Mouse (Mus musculus) left cerebral cortex, adult 8-10 months (tissue): ENCODE data around the gene Etv1. TPM values are rescaled to one million over a fixed set of nuclear protein-coding genes. Genes with fewer than 3 reads are reported as not detected.
"Not testable (repeated sequence)": the region's sequence is repeated elsewhere in the genome, so short reads cannot be mapped to it uniquely, and the experiment has no call there.

Source experiments
- DNase-seq, 2 experiments: peaks; one replicate each; pipeline ENCODE4 v3.0.0; 2022; ENCODE audit warnings: low spot score in 2 of 2
- total RNA-seq, 4 experiments: library from RNA; stranded (reverse); gene quantifications; 2 replicates each; pipeline ENCODE4 v1.2.4; 2022

Gene Etv1
- total RNA-seq, 4 experiments from 2014 or later: 56.8 to 70.4 (median 63.9) TPM

- DNase-seq: no peak
Measured at GRCm38 (mm10) chr12:38816235-38816634, 37.1 kb downstream of the Etv1 start.

- DNase-seq: no peak
Measured at GRCm38 (mm10) chr12:38818320-38818719, 39.1 kb downstream of the Etv1 start.

- no peak for DNase-seq
Measured at GRCm38 (mm10) chr12:38820642-38821041, 41.5 kb downstream of the Etv1 start.

GRCm38 (mm10) chr12:38824405-38824804 lies 45.2 kb downstream of the Etv1 start:
- DNase-seq: no peak

- no peak for DNase-seq
Measured at GRCm38 (mm10) chr12:38832981-38833380, 53.8 kb downstream of the Etv1 start.

- no peak for DNase-seq
Measured at GRCm38 (mm10) chr12:38834581-38834980, 55.4 kb downstream of the Etv1 start.

GRCm38 (mm10) chr12:38834986-38835385 lies 55.8 kb downstream of the Etv1 start:
- DNase-seq: not testable (repeated sequence)

- no peak for DNase-seq
Measured at GRCm38 (mm10) chr12:38843801-38844295, 64.7 kb downstream of the Etv1 start.

GRCm38 (mm10) chr12:38847500-38848261 lies 68.5 kb downstream of the Etv1 start:
- no peak for DNase-seq

GRCm38 (mm10) chr12:38849994-38850393 lies 70.8 kb downstream of the Etv1 start:
- no peak for DNase-seq

GRCm38 (mm10) chr12:38854274-38854673 lies 75.1 kb downstream of the Etv1 start:
- no peak for DNase-seq

GRCm38 (mm10) chr12:38854751-38855150 lies 75.6 kb downstream of the Etv1 start:
- no peak for DNase-seq

- no peak for DNase-seq
Measured at GRCm38 (mm10) chr12:38859675-38860074, 80.5 kb downstream of the Etv1 start.

GRCm38 (mm10) chr12:38860168-38861115 lies 81.3 kb downstream of the Etv1 start:
- no peak for DNase-seq

GRCm38 (mm10) chr12:38863395-38863794 lies 84.2 kb downstream of the Etv1 start:
- no peak for DNase-seq

GRCm38 (mm10) chr12:38863982-38864828 lies 85.0 kb downstream of the Etv1 start:
- DNase-seq: no peak

GRCm38 (mm10) chr12:38874470-38874995 lies 95.4 kb downstream of the Etv1 start:
- DNase-seq: no peak

GRCm38 (mm10) chr12:38904516-38904915 lies 125.3 kb downstream of the Etv1 start:
- DNase-seq: no peak

GRCm38 (mm10) chr12:38906314-38906713 lies 127.1 kb downstream of the Etv1 start:
- DNase-seq: no peak

GRCm38 (mm10) chr12:38906812-38907211 lies 127.6 kb downstream of the Etv1 start:
- no peak for DNase-seq

- DNase-seq: no peak
Measured at GRCm38 (mm10) chr12:38908947-38909346, 129.8 kb downstream of the Etv1 start.
